Mouse (Mus musculus) CD4-positive naive resting alpha-beta T cell, adult 57 days (primary cell): ENCODE measurements around the gene Ms4a6d. TPM values are rescaled to one million over a fixed set of nuclear protein-coding genes. Genes with fewer than 3 reads are reported as not detected.

Source experiments
- total RNA-seq: library from RNA; stranded (reverse); gene quantifications from one replicate; pipeline ENCODE4 v1.2.4, GENCODE M21; 2023

The Ms4a6d gene
- total RNA-seq, result 9.2 TPM

GRCm38 (mm10) chr19:11604603-11605002 lies at the start of gene Ms4a6d:
Gene Ms4a6d, minus strand, starts transcription at chr19:11604849.

GRCm38 (mm10) chr19:11640732-11641131 lies 36.1 kb upstream of the Ms4a6d start, which contains the start of gene Ms4a3:
Gene Ms4a3, minus strand, starts transcription at chr19:11640851.

GRCm38 (mm10) chr19:11623551-11623950 lies 18.9 kb upstream of the Ms4a6d start, which contains the start of gene Ms4a2:
Gene Ms4a2, minus strand, starts transcription at chr19:11623719.

Other genes starting within 250 kb of the Ms4a6d start
- 2.5 TPM for gene Ms4a4a, start 229.3 kb downstream of the Ms4a6d start, total RNA-seq
- gene Ms4a4c, start 200.1 kb downstream of the Ms4a6d start, total RNA-seq, result 26.5 TPM
- gene Ms4a4b, start 161.3 kb downstream of the Ms4a6d start, total RNA-seq, result 839 TPM
- gene Ms4a6c, start 135.5 kb downstream of the Ms4a6d start, total RNA-seq, result 40.2 TPM
- 354 TPM for gene Gm8369, start 118.9 kb downstream of the Ms4a6d start, total RNA-seq
- 659 TPM for gene Ms4a6b, start 88.3 kb downstream of the Ms4a6d start, total RNA-seq
- gene Ms4a4d, start 68.0 kb downstream of the Ms4a6d start, total RNA-seq, result not detected
- not detected for gene Ms4a2, start 18.9 kb upstream of the Ms4a6d start, total RNA-seq
- not detected for gene Ms4a3, start 36.0 kb upstream of the Ms4a6d start, total RNA-seq
- not detected for gene Oosp2, start 55.7 kb upstream of the Ms4a6d start, total RNA-seq
- gene Oosp1, start 86.3 kb upstream of the Ms4a6d start, total RNA-seq, result 1.4 TPM
- not detected for gene Oosp3, start 92.2 kb upstream of the Ms4a6d start, total RNA-seq
- not detected for gene Gif, start 142.7 kb upstream of the Ms4a6d start, total RNA-seq
- 22.4 TPM for gene Mrpl16, start 165.5 kb upstream of the Ms4a6d start, total RNA-seq
- gene Stx3, start 214.6 kb upstream of the Ms4a6d start, total RNA-seq, result 9.5 TPM
- not detected for gene Olfr1417, start 234.4 kb upstream of the Ms4a6d start, total RNA-seq